Mouse (Mus musculus) layer of hippocampus, adult 9-10 months (tissue): ENCODE results near the gene Enpp1.

Source experiments
- DNase-seq: peaks from one replicate; pipeline ENCODE4 v3.0.0; 2022; ENCODE audit warnings: low spot score

Gene Enpp1

GRCm38 (mm10) chr10:24710361-24710760 lies 1.6 kb downstream of the Enpp1 start:
- DNase-seq = no peak

GRCm38 (mm10) chr10:24707745-24708144 lies 4.2 kb downstream of the Enpp1 start:
- no peak for DNase-seq

GRCm38 (mm10) chr10:24706431-24707140 lies 5.4 kb downstream of the Enpp1 start:
- no peak for DNase-seq

- DNase-seq = no peak
Measured at GRCm38 (mm10) chr10:24702698-24703097, 9.3 kb downstream of the Enpp1 start.

GRCm38 (mm10) chr10:24698131-24698775 lies 13.7 kb downstream of the Enpp1 start:
- no peak for DNase-seq

- DNase-seq = no peak
Measured at GRCm38 (mm10) chr10:24696761-24697160, 15.2 kb downstream of the Enpp1 start.

- no peak for DNase-seq
Measured at GRCm38 (mm10) chr10:24695786-24696185, 16.2 kb downstream of the Enpp1 start.

- DNase-seq = no peak
Measured at GRCm38 (mm10) chr10:24682518-24683104, 29.3 kb downstream of the Enpp1 start.

- DNase-seq = no peak
Measured at GRCm38 (mm10) chr10:24677681-24678080, 34.3 kb downstream of the Enpp1 start.

- DNase-seq = no peak
Measured at GRCm38 (mm10) chr10:24674261-24674660, 37.7 kb downstream of the Enpp1 start.

GRCm38 (mm10) chr10:24672948-24673347 lies 39.0 kb downstream of the Enpp1 start:
- DNase-seq = no peak

GRCm38 (mm10) chr10:24670548-24670947 lies 41.4 kb downstream of the Enpp1 start:
- DNase-seq = no peak

- DNase-seq = no peak
Measured at GRCm38 (mm10) chr10:24650990-24651569, 60.9 kb downstream of the Enpp1 start.

GRCm38 (mm10) chr10:24647996-24648738 lies 63.8 kb downstream of the Enpp1 start:
- no peak for DNase-seq

- DNase-seq = no peak
Measured at GRCm38 (mm10) chr10:24645169-24645568, 66.8 kb downstream of the Enpp1 start.

- no peak for DNase-seq
Measured at GRCm38 (mm10) chr10:24642796-24643580, 69.0 kb downstream of the Enpp1 start.

- no peak for DNase-seq
Measured at GRCm38 (mm10) chr10:24641416-24642140, 70.4 kb downstream of the Enpp1 start.

- DNase-seq = no peak
Measured at GRCm38 (mm10) chr10:24640186-24640875, 71.6 kb downstream of the Enpp1 start.

- no peak for DNase-seq
Measured at GRCm38 (mm10) chr10:24639596-24639995, 72.4 kb downstream of the Enpp1 start.
